Mouse (Mus musculus) E14TG2a.4 (cell line): ENCODE measurements around the gene Wtap.

Experiments used
- CTCF ChIP-seq: conservative IDR thresholded peaks from 2 replicates; pipeline ENCODE4 v1.5.1; 2014; ENCODE audit warnings: low read length
- NANOG ChIP-seq: IDR thresholded peaks from 2 replicates; pipeline ENCODE4 v1.6.1; 2014; ENCODE audit warnings: borderline replicate concordance, low read length, mixed read lengths

DNA sequence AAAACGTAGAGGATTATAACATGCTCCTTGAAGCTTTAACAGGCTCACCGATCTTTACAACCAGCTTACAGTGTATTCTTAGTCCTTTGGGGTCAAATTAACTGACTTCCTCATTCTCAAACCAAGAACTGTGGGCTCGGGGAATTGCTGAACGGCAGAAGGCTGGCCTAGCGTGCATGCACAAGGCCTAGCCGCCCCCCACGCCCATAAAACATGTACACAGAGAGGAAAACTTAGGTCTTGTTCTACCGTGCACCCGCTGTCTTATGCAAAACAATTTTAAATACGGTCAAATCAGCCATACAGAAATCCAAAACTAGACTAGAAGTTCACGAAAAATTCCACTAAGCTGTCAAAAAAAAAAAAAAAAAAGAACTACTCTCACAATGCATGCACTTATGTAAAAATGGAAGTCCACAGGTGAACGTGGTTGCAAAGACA is 2.8 kb downstream of the Wtap start:
- TF ChIP-seq CTCF (no peak), NANOG (no peak)
